Mouse (Mus musculus): Measurements from ENCODE around the gene Uba7. TPM values are rescaled to one million over a fixed set of nuclear protein-coding genes. Genes with fewer than 3 reads are reported as not detected.

Gene Uba7
- polyA plus RNA-seq, 1 experiment from 2014 or later = 11.9 TPM

DNA sequence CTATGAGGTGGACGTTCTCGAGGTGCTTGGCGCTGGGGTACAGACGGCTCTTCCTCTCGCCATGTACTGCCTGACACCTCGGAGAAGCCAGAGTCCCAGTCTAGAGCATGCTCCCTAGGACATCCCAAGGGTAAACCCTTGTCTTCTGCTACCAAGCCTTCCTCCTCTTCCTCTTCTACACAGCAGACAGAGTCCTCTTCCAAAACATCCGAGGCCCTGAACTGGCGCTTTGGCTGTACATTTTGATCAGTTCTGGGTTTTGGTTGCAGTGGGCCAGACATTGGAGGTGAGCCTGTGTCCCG, 9.4 kb downstream of the Uba7 start:
- H3K9me3 ChIP-seq = no peaks in the 10 kb centered on the region
- peaks cover 84% of the 10 kb centered on the region for H3K4me1 ChIP-seq
- DNase-seq (ENCODE audit: low spot score) = no peak
- WGBS = 35% methylated on average over 9 of the region's 9 CpGs
- H3K4me3 ChIP-seq = peak overlapping the region; percentile 81
- peaks cover 12% of the 10 kb centered on the region; the same call in 1 of the 2 replicates for H3K27me3 ChIP-seq (replicated peaks; ENCODE audit: low read depth, poor library complexity, severe bottlenecking)
- H3K36me3 ChIP-seq (replicated peaks) = peaks cover 7% of the 10 kb centered on the region; the same call in 1 of the 2 replicates
- peak overlapping the region; percentile 95 for H3K27ac ChIP-seq (replicated peaks)

DNA sequence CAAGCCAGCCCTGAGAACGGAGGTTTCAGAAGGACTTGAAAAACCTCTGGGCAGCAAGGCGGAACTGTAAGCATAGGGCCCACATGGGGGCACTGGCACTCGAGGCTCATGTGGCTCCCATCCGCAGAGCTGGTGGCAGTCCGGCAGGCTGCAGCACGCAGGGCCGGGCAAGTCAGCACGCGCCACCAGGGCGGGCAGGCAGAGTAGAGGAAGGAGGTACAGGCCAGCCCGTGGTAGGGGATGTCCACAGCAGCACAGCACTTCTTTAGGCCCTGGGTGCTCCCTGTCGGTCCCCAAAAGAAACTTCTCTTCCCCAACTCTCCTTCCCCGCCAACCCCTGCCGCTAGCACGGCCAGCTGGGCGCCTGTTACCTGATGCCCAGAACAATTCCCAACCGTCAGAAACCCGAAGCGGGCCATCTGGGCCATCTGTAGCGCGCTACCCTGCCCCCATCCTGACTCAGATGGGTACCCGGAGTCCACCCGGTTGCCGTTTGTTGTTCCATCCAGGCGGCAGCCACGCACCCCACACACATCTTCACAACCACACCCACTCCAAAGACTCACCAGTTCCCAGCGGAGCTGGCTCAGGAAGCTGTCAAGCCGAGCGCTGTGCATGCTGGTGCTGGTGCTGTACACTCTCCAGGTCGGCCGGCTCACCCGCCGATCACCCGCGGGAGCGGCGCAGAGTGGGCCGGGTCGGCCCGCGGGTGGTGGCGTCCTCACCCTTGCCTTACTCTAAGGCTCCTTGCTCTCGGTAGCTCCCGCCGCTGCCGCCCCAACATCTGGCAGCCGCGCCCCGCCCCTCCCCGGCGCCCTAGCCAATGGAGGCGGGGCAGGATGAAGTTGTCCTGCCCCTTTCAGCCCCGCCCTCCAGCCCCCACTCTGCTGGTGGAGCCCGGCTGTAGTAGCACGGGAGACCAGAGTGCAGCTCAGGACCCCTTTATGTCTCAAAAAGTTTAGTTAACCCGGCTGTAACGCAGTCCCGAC, 10.1 kb downstream of the Uba7 start, which contains the start of gene Inka1:
TSS of gene Inka1 (minus strand) at position 749 of the 989 bp plus-strand sequence.
- H3K36me3 ChIP-seq (replicated peaks) = peaks cover 7% of the 10 kb centered on the region; the same call in 1 of the 2 replicates
- H3K9me3 ChIP-seq = no peaks in the 10 kb centered on the region
- H3K27me3 ChIP-seq (replicated peaks; ENCODE audit: low read depth, poor library complexity, severe bottlenecking) = peaks cover 12% of the 10 kb centered on the region; the same call in 1 of the 2 replicates
- WGBS = under 1% methylated on average over 58 of the region's 58 CpGs
- DNase-seq (ENCODE audit: low spot score) = peak; percentile 95
- H3K4me1 ChIP-seq = peaks cover 77% of the 10 kb centered on the region
- H3K27ac ChIP-seq (replicated peaks) = peak within 1 kb of the TSS; percentile 95
- H3K4me3 ChIP-seq = peak within 1 kb of the TSS; percentile 81

DNA sequence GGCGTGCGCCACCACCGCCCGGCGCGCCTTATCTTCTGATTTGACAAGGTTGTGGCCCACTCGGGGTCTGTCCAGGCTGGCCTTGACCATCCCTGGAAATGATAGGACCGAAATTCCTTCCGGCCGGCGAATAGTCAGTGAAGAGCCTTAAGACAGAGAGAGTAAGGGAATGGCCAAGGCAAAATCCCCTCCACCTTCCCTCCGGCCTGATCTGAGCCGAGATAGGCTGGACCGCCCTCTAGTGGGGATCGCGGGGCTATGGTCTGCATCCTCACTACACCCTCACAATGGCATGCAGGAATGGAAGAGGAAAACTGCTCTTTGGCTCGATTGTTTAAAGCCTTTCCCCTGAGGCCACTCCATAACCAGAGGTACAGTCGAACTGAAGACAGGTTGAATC, 11.1 kb downstream of the Uba7 start:
- WGBS = 4% methylated on average over 18 of the region's 18 CpGs
- peak; percentile 90 for DNase-seq (ENCODE audit: low spot score)
- Histone ChIP-seq H3K36me3 (replicated peaks) (peaks cover 7% of the 10 kb centered on the region; the same call in 1 of the 2 replicates), H3K27me3 (replicated peaks; ENCODE audit: low read depth, poor library complexity, severe bottlenecking) (peaks cover 12% of the 10 kb centered on the region; the same call in 1 of the 2 replicates), H3K4me1 (peaks cover 67% of the 10 kb centered on the region), H3K27ac (replicated peaks) (peak overlapping the region; percentile 95), H3K4me3 (peak overlapping the region; percentile 81), H3K9me3 (no peaks in the 10 kb centered on the region)

DNA sequence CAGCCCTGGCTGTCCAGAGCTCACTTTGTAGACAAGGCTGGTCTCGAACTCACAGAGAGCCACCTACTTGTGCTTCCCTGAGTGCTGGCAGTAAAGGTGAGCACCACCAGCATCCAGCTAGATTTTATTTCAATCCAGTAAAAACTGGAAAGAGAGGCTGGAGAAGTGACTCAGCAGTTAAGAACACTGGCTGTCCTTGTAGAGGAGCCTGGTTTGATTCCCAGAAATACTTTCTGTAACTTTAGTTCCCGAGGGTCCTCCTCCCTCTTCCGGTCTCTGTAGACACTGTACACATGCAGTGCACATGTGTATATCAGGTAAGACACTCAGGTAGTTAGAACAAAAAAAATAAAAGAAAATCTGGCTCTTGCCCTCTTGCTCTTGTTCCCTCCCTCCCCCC, 12.6 kb downstream of the Uba7 start:
- DNase-seq (ENCODE audit: low spot score) = no peak
- no peak overlapping the region for H3K4me3 ChIP-seq
- H3K27me3 ChIP-seq (replicated peaks; ENCODE audit: low read depth, poor library complexity, severe bottlenecking) = peaks cover 12% of the 10 kb centered on the region; the same call in 1 of the 2 replicates
- H3K36me3 ChIP-seq (replicated peaks) = peaks cover 7% of the 10 kb centered on the region; the same call in 1 of the 2 replicates
- peaks cover 60% of the 10 kb centered on the region for H3K4me1 ChIP-seq
- WGBS = 59% methylated on average over 3 of the region's 3 CpGs
- peak overlapping the region; percentile 77 for H3K27ac ChIP-seq (replicated peaks)
- H3K9me3 ChIP-seq = no peaks in the 10 kb centered on the region

DNA sequence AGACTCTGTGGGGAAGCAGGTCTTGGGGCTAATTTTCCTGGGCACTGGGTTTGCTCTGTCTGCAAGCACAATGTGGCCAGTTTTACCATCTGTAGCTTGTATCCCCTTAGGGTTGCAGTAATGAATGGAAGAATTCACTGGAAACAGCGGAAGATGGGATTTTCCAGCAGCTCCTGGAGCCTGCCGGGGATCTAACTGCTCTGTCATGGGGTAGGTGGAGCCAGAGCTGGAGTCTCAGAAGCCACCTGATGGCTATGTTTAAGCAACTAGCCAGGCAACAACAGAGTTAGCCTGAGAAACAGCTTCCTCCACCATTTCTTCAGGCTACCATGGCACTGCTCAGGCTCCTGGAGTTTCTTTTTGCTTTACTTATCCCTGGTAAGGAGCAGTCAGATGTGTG, 16.9 kb downstream of the Uba7 start, which contains the start of gene Cdhr4:
TSS of gene Cdhr4 (plus strand) at position 301 of the 400 bp plus-strand sequence.
- no peak for DNase-seq (ENCODE audit: low spot score)
- no peak within 1 kb of the TSS for H3K4me3 ChIP-seq
- 48% methylated on average over 2 of the region's 2 CpGs for WGBS
- no peaks in the 10 kb centered on the region for H3K27me3 ChIP-seq (replicated peaks; ENCODE audit: low read depth, poor library complexity, severe bottlenecking)
- no peaks in the 10 kb centered on the region for H3K36me3 ChIP-seq (replicated peaks)
- peak within 1 kb of the TSS; percentile 30; the same call in 1 of the 2 replicates for H3K27ac ChIP-seq (replicated peaks)
- peaks cover 19% of the 10 kb centered on the region for H3K4me1 ChIP-seq
- H3K9me3 ChIP-seq = no peaks in the 10 kb centered on the region

DNA sequence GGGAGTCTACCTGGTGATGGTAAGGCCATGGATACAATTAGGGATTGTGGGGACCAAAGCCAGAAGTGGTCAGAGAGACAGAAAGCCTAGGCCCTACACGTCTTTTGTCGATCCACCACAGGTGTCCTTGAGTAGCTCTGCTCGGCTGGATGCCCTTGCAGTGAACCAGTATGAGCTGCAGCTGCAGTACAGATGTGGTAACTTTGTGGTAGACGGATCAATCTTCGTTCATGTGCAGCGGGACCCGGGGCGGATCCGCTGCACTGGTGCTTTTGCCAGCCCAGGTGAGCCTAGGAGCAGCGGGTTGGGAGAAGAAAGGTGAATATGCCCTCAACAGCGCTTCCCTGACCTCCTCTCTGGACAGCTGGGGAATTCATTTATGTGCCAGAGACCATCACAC, 17.7 kb downstream of the Uba7 start:
- WGBS = 85% methylated on average over 11 of the region's 11 CpGs
- no peak for DNase-seq (ENCODE audit: low spot score)

DNA sequence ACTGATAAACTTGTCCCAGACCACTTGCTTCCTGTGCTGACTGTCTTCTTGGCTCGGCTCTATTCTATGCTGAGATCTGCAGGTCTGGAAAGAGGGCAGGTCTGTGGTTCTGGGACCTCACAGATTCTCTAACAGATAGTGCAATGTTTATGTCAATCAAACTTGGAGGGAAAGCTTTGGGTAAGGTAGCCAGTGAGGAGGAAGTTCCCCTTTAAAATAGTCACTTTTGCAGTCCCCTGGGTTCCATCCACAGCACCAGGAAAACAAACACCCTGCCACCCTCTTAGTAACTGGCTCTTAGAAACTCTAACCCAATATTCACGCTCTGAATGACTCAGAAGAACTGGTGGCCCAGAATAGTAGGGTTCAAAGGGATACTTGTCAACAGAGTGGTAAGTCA, 19.2 kb downstream of the Uba7 start:
- Histone ChIP-seq H3K9me3 (no peaks in the 10 kb centered on the region), H3K27me3 (replicated peaks; ENCODE audit: low read depth, poor library complexity, severe bottlenecking) (no peaks in the 10 kb centered on the region), H3K4me1 (peaks cover 8% of the 10 kb centered on the region), H3K36me3 (replicated peaks) (no peaks in the 10 kb centered on the region), H3K4me3 (no peak overlapping the region), H3K27ac (replicated peaks) (no peak overlapping the region)
- WGBS = 73% methylated on average over 2 of the region's 2 CpGs
- DNase-seq (ENCODE audit: low spot score) = no peak

More for the DNA sequence above, 17.7 kb downstream of the Uba7 start:
- no peaks in the 10 kb centered on the region for H3K36me3 ChIP-seq (replicated peaks)
- peaks cover 13% of the 10 kb centered on the region for H3K4me1 ChIP-seq
- H3K9me3 ChIP-seq = no peaks in the 10 kb centered on the region
- H3K4me3 ChIP-seq = no peak overlapping the region
- H3K27ac ChIP-seq (replicated peaks) = no peak overlapping the region
- H3K27me3 ChIP-seq (replicated peaks; ENCODE audit: low read depth, poor library complexity, severe bottlenecking) = no peaks in the 10 kb centered on the region

DNA sequence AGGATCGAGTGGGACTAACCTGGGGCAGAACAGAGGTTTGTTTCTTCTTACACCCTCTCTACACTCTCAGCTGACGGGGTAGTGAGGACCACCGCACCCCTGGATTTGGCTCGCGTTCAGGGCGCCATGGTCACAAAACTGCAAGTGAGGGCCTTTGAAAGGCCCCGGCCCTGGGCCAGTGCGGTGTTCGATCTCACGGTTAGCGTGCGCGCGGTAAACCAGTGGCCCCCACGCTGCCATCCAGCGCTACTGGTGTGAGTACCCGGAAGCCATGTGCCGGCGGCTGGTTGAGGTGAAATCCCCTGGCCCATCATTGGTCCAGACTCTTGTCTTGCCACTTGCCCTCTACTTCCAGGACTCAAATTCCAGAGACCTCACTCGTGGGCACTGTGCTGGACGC, 20.2 kb downstream of the Uba7 start:
- 92% methylated on average over 21 of the region's 21 CpGs for WGBS
- Histone ChIP-seq H3K4me3 (no peak overlapping the region), H3K27me3 (replicated peaks; ENCODE audit: low read depth, poor library complexity, severe bottlenecking) (no peaks in the 10 kb centered on the region), H3K9me3 (no peaks in the 10 kb centered on the region), H3K27ac (replicated peaks) (no peak overlapping the region), H3K4me1 (peaks cover 8% of the 10 kb centered on the region), H3K36me3 (replicated peaks) (no peaks in the 10 kb centered on the region)
- no peak for DNase-seq (ENCODE audit: low spot score)

DNA sequence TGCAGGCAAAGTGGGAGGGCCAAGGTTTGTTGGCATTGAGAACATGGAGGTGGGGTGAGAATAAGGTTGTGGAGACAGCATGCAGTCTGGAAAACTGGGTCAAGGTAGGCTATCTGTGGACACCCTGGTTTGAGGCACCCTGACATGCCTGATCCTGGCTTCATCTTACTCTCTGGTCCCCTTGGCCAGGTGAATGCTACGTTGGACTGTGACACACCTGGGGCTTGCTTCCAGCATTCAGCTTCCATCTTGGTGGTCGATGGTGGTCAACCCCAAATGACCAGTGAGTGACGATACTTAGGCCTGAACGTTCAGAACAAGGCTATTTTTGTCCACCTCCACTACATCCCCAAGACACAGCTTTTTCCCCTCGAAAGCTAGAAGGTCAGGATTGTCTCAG, 20.7 kb downstream of the Uba7 start, which contains the start of gene Gm20662:
TSS of gene Gm20662 (plus strand) at position 301 of the 400 bp plus-strand sequence.
- no peaks in the 10 kb centered on the region for H3K9me3 ChIP-seq
- H3K36me3 ChIP-seq (replicated peaks) = no peaks in the 10 kb centered on the region
- no peaks in the 10 kb centered on the region for H3K27me3 ChIP-seq (replicated peaks; ENCODE audit: low read depth, poor library complexity, severe bottlenecking)
- H3K4me3 ChIP-seq = no peak within 1 kb of the TSS
- WGBS = 93% methylated on average over 5 of the region's 5 CpGs
- H3K4me1 ChIP-seq = peaks cover 8% of the 10 kb centered on the region
- DNase-seq (ENCODE audit: low spot score) = no peak
- H3K27ac ChIP-seq (replicated peaks) = no peak within 1 kb of the TSS

DNA sequence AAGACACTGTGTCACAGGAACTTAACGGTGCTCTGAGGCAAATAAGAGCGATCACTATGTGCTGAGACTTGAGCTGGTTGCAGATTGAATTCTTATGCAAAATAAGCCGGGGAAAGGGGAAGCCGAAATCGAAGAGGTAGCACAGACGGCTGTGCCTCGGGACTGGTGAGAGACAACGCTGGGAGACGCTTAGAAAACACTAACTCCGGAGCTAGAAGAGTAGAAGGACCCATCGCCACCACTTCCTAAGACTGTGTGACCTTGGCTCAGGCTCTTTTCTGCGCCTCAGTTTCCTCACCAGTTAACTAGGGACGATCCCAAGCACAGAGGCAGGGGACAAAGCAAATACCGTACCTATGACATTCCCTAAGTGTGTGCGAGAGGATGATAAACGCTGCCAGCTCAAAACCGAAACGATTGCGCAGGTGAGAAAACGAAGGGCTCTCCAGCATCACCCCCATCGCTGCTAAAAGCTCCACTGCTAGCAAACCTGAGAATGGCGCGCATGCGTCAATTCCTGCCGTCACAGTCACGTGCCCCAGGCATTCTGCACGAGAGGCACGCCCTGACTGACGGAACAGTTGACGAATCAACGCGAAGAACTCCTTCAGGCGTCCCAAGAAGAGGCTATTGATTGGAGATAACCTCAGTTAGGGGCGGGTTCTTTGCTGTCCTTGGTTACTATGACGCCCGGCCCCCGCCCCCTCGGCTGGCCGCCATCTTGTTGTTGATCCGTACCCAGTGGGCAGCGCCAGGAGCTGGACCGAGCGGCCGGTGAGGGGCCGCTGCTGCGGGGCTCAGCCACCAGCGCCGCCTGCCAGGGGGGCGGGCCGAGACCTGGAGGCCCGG, 26.8 kb downstream of the Uba7 start, which contains the start of gene Ip6k1:
TSS of gene Ip6k1 (plus strand) at position 580 of the 849 bp plus-strand sequence.
- WGBS = under 1% methylated on average over 51 of the region's 51 CpGs
- Histone ChIP-seq H3K36me3 (replicated peaks) (peaks cover 9% of the 10 kb centered on the region), H3K4me1 (peaks cover 27% of the 10 kb centered on the region), H3K27ac (replicated peaks) (peak within 1 kb of the TSS; percentile 97), H3K27me3 (replicated peaks; ENCODE audit: low read depth, poor library complexity, severe bottlenecking) (no peaks in the 10 kb centered on the region), H3K4me3 (peak within 1 kb of the TSS; percentile 97), H3K9me3 (no peaks in the 10 kb centered on the region)
- peak; percentile 99 for DNase-seq (ENCODE audit: low spot score)

DNA sequence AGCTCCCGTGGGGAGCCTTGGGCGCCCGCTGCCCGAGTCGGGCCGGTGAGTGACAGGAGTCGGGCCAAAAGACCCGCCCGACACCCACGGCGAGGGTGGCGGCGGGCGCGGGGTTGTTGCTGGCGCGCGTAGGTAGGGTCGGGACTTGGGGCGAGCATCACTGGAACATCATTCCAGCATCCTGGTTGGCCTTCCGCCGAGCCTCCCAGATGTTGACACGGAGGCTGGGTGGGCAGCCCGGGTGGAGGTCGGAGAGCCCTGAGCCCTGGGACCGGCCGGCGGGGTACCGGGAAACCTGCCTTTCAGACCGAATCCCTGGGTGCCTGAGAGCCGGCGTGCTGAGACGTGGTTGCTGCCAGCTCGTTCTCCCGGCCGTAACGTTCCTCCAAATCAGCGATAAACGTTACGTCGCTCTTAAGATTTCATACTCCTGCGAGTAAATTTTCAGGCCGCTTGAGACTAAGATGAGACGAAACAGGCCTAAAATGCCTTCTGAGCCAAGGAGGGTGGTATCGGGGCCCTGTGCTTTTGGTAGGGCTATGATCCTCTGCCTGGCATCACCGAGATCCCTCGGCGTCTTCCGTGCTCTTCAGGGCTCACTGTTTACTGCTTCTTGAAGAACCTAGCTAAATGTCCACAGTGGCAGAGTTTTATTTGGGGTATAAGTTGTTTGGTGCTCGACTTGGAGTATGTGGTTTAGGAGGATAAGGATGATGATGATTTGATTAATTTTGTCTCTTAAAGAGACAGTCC, 27.6 kb downstream of the Uba7 start:
- no peak for DNase-seq (ENCODE audit: low spot score)
- Histone ChIP-seq H3K4me3 (peak overlapping the region; percentile 97), H3K4me1 (peaks cover 27% of the 10 kb centered on the region), H3K27ac (replicated peaks) (peak overlapping the region; percentile 97), H3K9me3 (no peaks in the 10 kb centered on the region), H3K36me3 (replicated peaks) (peaks cover 10% of the 10 kb centered on the region), H3K27me3 (replicated peaks; ENCODE audit: low read depth, poor library complexity, severe bottlenecking) (no peaks in the 10 kb centered on the region)
- WGBS = under 1% methylated on average over 50 of the region's 50 CpGs

Measured in embryonic facial prominence, embryonic 10.5 days (tissue).